Comparison of ENCODE assay signal across 8 mouse cellular contexts in genomic region chr14:20340149-20340548, GRCm38 (mm10). TPM values are rescaled to one million over a fixed set of nuclear protein-coding genes. Genes with fewer than 3 reads are reported as not detected.
A peak's percentile ranks its signal among the peaks of the same experiment; 100 is the strongest.
DNase-seq lines count a peak whose midpoint lies in the region; ATAC-seq lines count a peak whose summit lies in the region.

No protein-coding gene starts in this region.

- no peak overlapping the region for H3K27ac ChIP-seq in intestine, embryonic 16.5 days (ENCODE audit: low read length)

- no peaks in the 10 kb centered on the region for H3K27me3 ChIP-seq in intestine, embryonic 16.5 days (replicated peaks; ENCODE audit: control insufficient read depth, insufficient read depth, low read length)

- peak; percentile 79 for ATAC-seq in erythroid progenitor cell, adult 5-6 weeks (replicated peaks; ENCODE audit: low FRiP score, poor library complexity, severe bottlenecking)
- peak; percentile 68 for ATAC-seq in megakaryocyte, adult 5-6 weeks (ENCODE audit: poor library complexity, severe bottlenecking)
- no peak for ATAC-seq in intestine, embryonic 16.5 days
- no peak for ATAC-seq in cerebellum, adult (ENCODE audit: insufficient number of reproducible peaks, low FRiP score, low TSS enrichment)

- no peak overlapping the region for H3K4me2 ChIP-seq in intestine, embryonic 16.5 days (ENCODE audit: low read depth, low read length)

- peak; percentile 29 to 65 for DNase-seq in adrenal gland, adult (ENCODE audit: inconsistent age in 2 of 2, low spot score in 1 of 2)
- DNase-seq in adrenal gland, postnatal 4 days (ENCODE audit: low spot score in 2 of 2): no peak
- peak; percentile 14 to 32 for DNase-seq in layer of hippocampus, postnatal 10 days (ENCODE audit: low spot score in 2 of 2)
- DNase-seq in layer of hippocampus, postnatal 25 days (ENCODE audit: extremely low spot score in 1 of 2, low spot score in 1 of 2): no peak

- H3K36me3 ChIP-seq in intestine, embryonic 16.5 days (ENCODE audit: control insufficient read depth, insufficient read depth, low read length): peaks cover 19% of the 10 kb centered on the region

- WGBS in intestine, embryonic 16.5 days: 85% methylated on average over 8 of the region's 8 CpGs

- no peak overlapping the region for H3K9ac ChIP-seq in intestine, embryonic 16.5 days (ENCODE audit: low read depth, low read length)

- no peak overlapping the region for H3K4me3 ChIP-seq in intestine, embryonic 16.5 days (ENCODE audit: low read length)

- H3K4me1 ChIP-seq in intestine, embryonic 16.5 days (ENCODE audit: control insufficient read depth, insufficient read depth, low read length): no peaks in the 10 kb centered on the region

- H3K9me3 ChIP-seq in intestine, embryonic 16.5 days (ENCODE audit: control insufficient read depth, low read length): no peaks in the 10 kb centered on the region

RNA-seq across cellular contexts. Expression of gene Ecd, which starts 7.8 kb away (rescaled TPM):
- total RNA-seq in adrenal gland, postnatal 4 days (2021): 10 to 100 TPM; 41.5 to 44.5 TPM
- 10 to 100 TPM; 30.0 to 32.0 TPM for total RNA-seq in layer of hippocampus, postnatal 10 days (2021)
- 10 to 100 TPM; 31.1 to 34.4 TPM for total RNA-seq in layer of hippocampus, postnatal 25 days (2021)
- 13.7 and 15.1 TPM in 2 replicates for total RNA-seq in erythroid progenitor cell, adult 5-6 weeks (2015; ENCODE audit: low replicate concordance)
- total RNA-seq in erythroid progenitor cell, adult 5-6 weeks (2017; ENCODE audit: low replicate concordance): 13.1 and 23.3 TPM in 2 replicates
- 22.5 and 24.4 TPM in 2 replicates for total RNA-seq in megakaryocyte, adult 5-6 weeks (2015)
- 35.9 and 39.0 TPM in 2 replicates for total RNA-seq in megakaryocyte, adult 5-6 weeks (2017)
- polyA plus RNA-seq in intestine, embryonic 16.5 days (2015; fragmentation: Nextera tagmentation; extraction: Ambion mirVana): 42.5 and 46.9 TPM in 2 replicates

RNA-seq across cellular contexts. Expression of gene Fam149b, which starts 7.8 kb away (rescaled TPM):
- total RNA-seq in adrenal gland, postnatal 4 days (2021): 10 to 100 TPM; 37.2 to 44.3 TPM
- total RNA-seq in layer of hippocampus, postnatal 10 days (2021): 10 to 100 TPM; 43.0 to 50.2 TPM
- total RNA-seq in layer of hippocampus, postnatal 25 days (2021): 10 to 100 TPM; 42.4 to 51.7 TPM
- total RNA-seq in erythroid progenitor cell, adult 5-6 weeks (2015; ENCODE audit: low replicate concordance): 13.4 and 27.4 TPM in 2 replicates
- 17.8 and 24.6 TPM in 2 replicates for total RNA-seq in erythroid progenitor cell, adult 5-6 weeks (2017; ENCODE audit: low replicate concordance)
- total RNA-seq in megakaryocyte, adult 5-6 weeks (2015): 22.1 and 23.9 TPM in 2 replicates
- total RNA-seq in megakaryocyte, adult 5-6 weeks (2017): 22.4 and 25.9 TPM in 2 replicates
- 24.8 and 25.6 TPM in 2 replicates for polyA plus RNA-seq in intestine, embryonic 16.5 days (2015; fragmentation: Nextera tagmentation; extraction: Ambion mirVana)

RNA-seq across cellular contexts. Expression of gene Nudt13, which starts 45.7 kb away (rescaled TPM):
- 10 to 100 TPM; 32.8 to 44.5 TPM for total RNA-seq in adrenal gland, postnatal 4 days (2021)
- total RNA-seq in layer of hippocampus, postnatal 10 days (2021): 10 to 100 TPM; 19.5 to 20.6 TPM
- 10 to 100 TPM; 21.9 to 25.1 TPM for total RNA-seq in layer of hippocampus, postnatal 25 days (2021)
- 1.8 and 5.0 TPM in 2 replicates for total RNA-seq in erythroid progenitor cell, adult 5-6 weeks (2015; ENCODE audit: low replicate concordance)
- total RNA-seq in erythroid progenitor cell, adult 5-6 weeks (2017; ENCODE audit: low replicate concordance): 3.9 and 15.0 TPM in 2 replicates
- total RNA-seq in megakaryocyte, adult 5-6 weeks (2015): 9.5 and 14.1 TPM in 2 replicates
- 8.0 and 13.7 TPM in 2 replicates for total RNA-seq in megakaryocyte, adult 5-6 weeks (2017)
- 15.7 and 16.8 TPM in 2 replicates for polyA plus RNA-seq in intestine, embryonic 16.5 days (2015; fragmentation: Nextera tagmentation; extraction: Ambion mirVana)

RNA-seq across cellular contexts. Expression of gene Dnajc9, which starts 48.6 kb away (rescaled TPM):
- total RNA-seq in adrenal gland, postnatal 4 days (2021): 10 to 100 TPM; 58.4 to 62.8 TPM
- total RNA-seq in layer of hippocampus, postnatal 10 days (2021): 10 to 100 TPM; 23.2 to 23.5 TPM
- 10 to 100 TPM; 25.2 to 27.4 TPM for total RNA-seq in layer of hippocampus, postnatal 25 days (2021)
- total RNA-seq in erythroid progenitor cell, adult 5-6 weeks (2015; ENCODE audit: low replicate concordance): 86.9 and 96.0 TPM in 2 replicates
- total RNA-seq in erythroid progenitor cell, adult 5-6 weeks (2017; ENCODE audit: low replicate concordance): 210 and 262 TPM in 2 replicates
- total RNA-seq in megakaryocyte, adult 5-6 weeks (2015): 52.3 and 53.9 TPM in 2 replicates
- total RNA-seq in megakaryocyte, adult 5-6 weeks (2017): 170 and 172 TPM in 2 replicates
- polyA plus RNA-seq in intestine, embryonic 16.5 days (2015; fragmentation: Nextera tagmentation; extraction: Ambion mirVana): 99.2 and 119 TPM in 2 replicates

RNA-seq across cellular contexts. Expression of gene Mrps16, which starts 53.3 kb away (rescaled TPM):
- 10 to 100 TPM; 73.0 to 74.9 TPM for total RNA-seq in adrenal gland, postnatal 4 days (2021)
- 10 to 100 TPM; 31.5 to 37.8 TPM for total RNA-seq in layer of hippocampus, postnatal 10 days (2021)
- 10 to 100 TPM; 34.0 to 36.4 TPM for total RNA-seq in layer of hippocampus, postnatal 25 days (2021)
- total RNA-seq in erythroid progenitor cell, adult 5-6 weeks (2015; ENCODE audit: low replicate concordance): 9.2 and 20.2 TPM in 2 replicates
- 6.9 and 15.9 TPM in 2 replicates for total RNA-seq in erythroid progenitor cell, adult 5-6 weeks (2017; ENCODE audit: low replicate concordance)
- 60.7 and 78.0 TPM in 2 replicates for total RNA-seq in megakaryocyte, adult 5-6 weeks (2015)
- 22.2 and 43.8 TPM in 2 replicates for total RNA-seq in megakaryocyte, adult 5-6 weeks (2017)
- polyA plus RNA-seq in intestine, embryonic 16.5 days (2015; fragmentation: Nextera tagmentation; extraction: Ambion mirVana): 97.6 and 100 TPM in 2 replicates

Comparison
In these comparisons a context has a peak if more than half of its experiments do, and no peak if none do; other contexts are left out.
1. DNase-seq: peak in adrenal gland, adult (2 of 2) and layer of hippocampus, postnatal 10 days (2 of 2); none in adrenal gland, postnatal 4 days (0 of 2) and layer of hippocampus, postnatal 25 days (0 of 2).
2. ATAC-seq: peak in erythroid progenitor cell, adult 5-6 weeks (single experiment) and megakaryocyte, adult 5-6 weeks (single experiment); none in intestine, embryonic 16.5 days (single experiment) and cerebellum, adult (single experiment).